Mouse (Mus musculus) forebrain, embryonic 13.5 days (tissue): ENCODE results near the gene Wnt5b. TPM values are rescaled to one million over a fixed set of nuclear protein-coding genes. Genes with fewer than 3 reads are reported as not detected.
"Not testable (repeated sequence)": the region's sequence is repeated elsewhere in the genome, so short reads cannot be mapped to it uniquely, and the experiment has no call there.

Source experiments
- ATAC-seq: fragments of 200-750 bp; cut with Nextera tagmentation; 2 replicates; pipeline ENCODE4 v1.8.0; 2017
- H3K27ac ChIP-seq: fragments of 300-500 bp; sonication (generic); 2 replicates; pipeline ENCODE4 v1.5.1; 2015; ENCODE audit warnings: inconsistent platforms, mild to moderate bottlenecking, moderate library complexity
- H3K27me3 ChIP-seq: fragments of 300-500 bp; sonication (generic); 2 replicates; pipeline ENCODE4 v1.6.1; 2015; ENCODE audit warnings: mild to moderate bottlenecking, inconsistent platforms
- H3K36me3 ChIP-seq: fragments of 300-500 bp; sonication (generic); 2 replicates; pipeline ENCODE4 v1.6.1; 2015; ENCODE audit warnings: mild to moderate bottlenecking, inconsistent platforms; ENCODE audit not compliant: poor library complexity, severe bottlenecking
- H3K4me1 ChIP-seq: fragments of 300-500 bp; sonication (generic); 2 replicates; pipeline ENCODE4 v1.6.1; 2015; ENCODE audit warnings: inconsistent platforms
- H3K4me2 ChIP-seq: fragments of 300-500 bp; sonication (generic); 2 replicates; pipeline ENCODE4 v1.6.1; 2015; ENCODE audit warnings: inconsistent platforms, mild to moderate bottlenecking, moderate library complexity
- H3K4me3 ChIP-seq: fragments of 300-500 bp; sonication (generic); 2 replicates; pipeline ENCODE4 v1.5.1; 2015; ENCODE audit warnings: mild to moderate bottlenecking, inconsistent platforms
- H3K9ac ChIP-seq: fragments of 300-500 bp; sonication (generic); 2 replicates; pipeline ENCODE4 v1.6.1; 2015; ENCODE audit warnings: mild to moderate bottlenecking, inconsistent platforms
- H3K9me3 ChIP-seq: fragments of 300-500 bp; sonication (generic); replicated peaks from 2 replicates; pipeline ENCODE4 v1.6.1; 2016; ENCODE audit warnings: inconsistent platforms
- WGBS: fragments of 180-500 bp; shearing (Covaris S2); methylation state at CpG from one replicate; pipeline ENCODE4 v1.1.7; 2015; 5-methylcytosine and 5-hydroxymethylcytosine counted together
- polyA plus RNA-seq: library from polyadenylated mRNA; unstranded; fragments of >200 nt; fragmentation: Nextera tagmentation; extraction: Ambion mirVana; gene quantifications from 2 replicates; pipeline ENCODE4 v1.2.1, GENCODE M21; 2015

The Wnt5b gene
- polyA plus RNA-seq, 1 experiment from 2014 or later: 4.5 TPM

- peak overlapping the region; percentile 45; the same call in 1 of the 2 replicates for H3K27ac ChIP-seq
- H3K4me2 ChIP-seq: 0 out of 2 replicates have a peak overlapping the region, but pooled peaks have one; percentile 3
- ATAC-seq: no peak; the same call in 1 of the 2 replicates
Observed at GRCm38 (mm10) chr6:119492630-119493014, 51.5 kb downstream of the Wnt5b start.

GRCm38 (mm10) chr6:119491997-119492629 is 52.0 kb downstream of the Wnt5b start:
- Histone ChIP-seq H3K27me3 (no peaks in the 10 kb centered on the region), H3K4me2 (0 out of 2 replicates have a peak overlapping the region, but pooled peaks have one; percentile 3), H3K9ac (no peak overlapping the region), H3K9me3 (no peaks in the 10 kb centered on the region), H3K27ac (peak overlapping the region; percentile 45), H3K36me3 (no peaks in the 10 kb centered on the region), H3K4me3 (no peak overlapping the region), H3K4me1 (peaks cover 34% of the 10 kb centered on the region)
- peak; percentile 44; the same call in 1 of the 2 replicates for ATAC-seq
- WGBS: 7% methylated on average over 9 of the region's 9 CpGs

More at GRCm38 (mm10) chr6:119492630-119493014, 51.5 kb downstream of the Wnt5b start:
- no peaks in the 10 kb centered on the region for H3K36me3 ChIP-seq
- 0 out of 2 replicates have a peak overlapping the region, but pooled peaks have one; percentile 12 for H3K9ac ChIP-seq
- no peaks in the 10 kb centered on the region for H3K9me3 ChIP-seq
- no peak overlapping the region for H3K4me3 ChIP-seq
- H3K27me3 ChIP-seq: no peaks in the 10 kb centered on the region
- peaks cover 34% of the 10 kb centered on the region for H3K4me1 ChIP-seq
- WGBS: 3% methylated on average over 7 of the region's 7 CpGs

- Histone ChIP-seq H3K9me3 (no peaks in the 10 kb centered on the region), H3K4me3 (no peak overlapping the region), H3K4me2 (peak overlapping the region; percentile 46), H3K4me1 (peaks cover 38% of the 10 kb centered on the region), H3K9ac (peak overlapping the region; percentile 34; the same call in 1 of the 2 replicates), H3K36me3 (no peaks in the 10 kb centered on the region), H3K27me3 (no peaks in the 10 kb centered on the region), H3K27ac (no peak overlapping the region)
- no peak for ATAC-seq
- 10% methylated on average over 11 of the region's 11 CpGs for whole genome bisulfite sequencing
Observed at GRCm38 (mm10) chr6:119491006-119491405, 53.1 kb downstream of the Wnt5b start.

- Histone ChIP-seq H3K4me3 (no peak overlapping the region), H3K4me1 (peaks cover 42% of the 10 kb centered on the region), H3K27ac (no peak overlapping the region), H3K27me3 (no peaks in the 10 kb centered on the region), H3K9ac (peak overlapping the region; percentile 34; the same call in 1 of the 2 replicates), H3K4me2 (peak overlapping the region; percentile 46), H3K9me3 (no peaks in the 10 kb centered on the region), H3K36me3 (no peaks in the 10 kb centered on the region)
- ATAC-seq: 0 out of 2 replicates have a peak, but pooled peaks have one; percentile 16
- WGBS: 6% methylated on average over 11 of the region's 11 CpGs
Observed at GRCm38 (mm10) chr6:119490549-119490948, 53.6 kb downstream of the Wnt5b start.

GRCm38 (mm10) chr6:119489765-119490164 is 54.4 kb downstream of the Wnt5b start:
- H3K9me3 ChIP-seq: no peaks in the 10 kb centered on the region
- WGBS: 5% methylated on average over 5 of the region's 5 CpGs
- no peak overlapping the region for H3K9ac ChIP-seq
- H3K4me2 ChIP-seq: no peak overlapping the region
- H3K27ac ChIP-seq: no peak overlapping the region
- H3K27me3 ChIP-seq: no peaks in the 10 kb centered on the region
- no peak overlapping the region for H3K4me3 ChIP-seq
- peaks cover under 1% of the 10 kb centered on the region; the same call in 1 of the 2 replicates for H3K36me3 ChIP-seq
- ATAC-seq: peak; percentile 54
- H3K4me1 ChIP-seq: peaks cover 49% of the 10 kb centered on the region

- whole genome bisulfite sequencing: 90% methylated on average over 9 of the region's 9 CpGs
- Histone ChIP-seq H3K4me3 (no peak overlapping the region), H3K4me1 (peaks cover 62% of the 10 kb centered on the region), H3K27ac (no peak overlapping the region), H3K36me3 (peaks cover 13% of the 10 kb centered on the region), H3K4me2 (no peak overlapping the region), H3K9me3 (no peaks in the 10 kb centered on the region), H3K9ac (no peak overlapping the region), H3K27me3 (no peaks in the 10 kb centered on the region)
- no peak for ATAC-seq
Observed at GRCm38 (mm10) chr6:119487619-119488018, 56.5 kb downstream of the Wnt5b start.

GRCm38 (mm10) chr6:119487085-119487458 is 57.1 kb downstream of the Wnt5b start:
- Histone ChIP-seq H3K9me3 (no peaks in the 10 kb centered on the region), H3K4me2 (no peak overlapping the region), H3K4me1 (peaks cover 61% of the 10 kb centered on the region), H3K9ac (no peak overlapping the region), H3K27ac (no peak overlapping the region), H3K4me3 (no peak overlapping the region), H3K36me3 (peaks cover 13% of the 10 kb centered on the region), H3K27me3 (no peaks in the 10 kb centered on the region)
- ATAC-seq: no peak
- 89% methylated on average over 7 of the region's 7 CpGs for WGBS

GRCm38 (mm10) chr6:119486381-119487084 is 57.6 kb downstream of the Wnt5b start:
- Histone ChIP-seq H3K9me3 (no peaks in the 10 kb centered on the region), H3K36me3 (peaks cover 13% of the 10 kb centered on the region), H3K4me3 (no peak overlapping the region), H3K27me3 (no peaks in the 10 kb centered on the region), H3K4me1 (peaks cover 59% of the 10 kb centered on the region), H3K4me2 (no peak overlapping the region), H3K9ac (no peak overlapping the region), H3K27ac (0 out of 2 replicates have a peak overlapping the region, but pooled peaks have one; percentile 11)
- WGBS: 82% methylated on average over 12 of the region's 12 CpGs
- no peak for ATAC-seq

- no peaks in the 10 kb centered on the region for H3K9me3 ChIP-seq
- H3K9ac ChIP-seq: no peak overlapping the region
- no peaks in the 10 kb centered on the region for H3K27me3 ChIP-seq
- peaks cover 54% of the 10 kb centered on the region for H3K4me1 ChIP-seq
- WGBS: 20% methylated on average over 2 of the region's 2 CpGs
- H3K36me3 ChIP-seq: peaks cover 20% of the 10 kb centered on the region
- H3K4me2 ChIP-seq: no peak overlapping the region
- ATAC-seq: no peak
- H3K27ac ChIP-seq: no peak overlapping the region
- no peak overlapping the region for H3K4me3 ChIP-seq
Observed at GRCm38 (mm10) chr6:119485486-119485885, 58.7 kb downstream of the Wnt5b start.

- no peak overlapping the region for H3K27ac ChIP-seq
- WGBS: 28% methylated on average over 16 of the region's 16 CpGs
- H3K27me3 ChIP-seq: no peaks in the 10 kb centered on the region
- H3K4me3 ChIP-seq: peak overlapping the region; percentile 96
- H3K9ac ChIP-seq: peak overlapping the region; percentile 59
- no peak for ATAC-seq
- peaks cover 23% of the 10 kb centered on the region for H3K36me3 ChIP-seq
- no peaks in the 10 kb centered on the region for H3K9me3 ChIP-seq
- H3K4me1 ChIP-seq: peaks cover 58% of the 10 kb centered on the region
- H3K4me2 ChIP-seq: peak overlapping the region; percentile 100
Observed at GRCm38 (mm10) chr6:119482958-119483600, 61.1 kb downstream of the Wnt5b start.

GRCm38 (mm10) chr6:119481741-119482390 is 62.3 kb downstream of the Wnt5b start:
- not testable (repeated sequence) for H3K27ac ChIP-seq, H3K27me3 ChIP-seq, ATAC-seq, H3K9me3 ChIP-seq
- Histone ChIP-seq H3K9ac (peak overlapping the region; percentile 58), H3K4me3 (peak overlapping the region; percentile 96), H3K4me2 (peak overlapping the region; percentile 100), H3K36me3 (peaks cover 23% of the 10 kb centered on the region), H3K4me1 (peaks cover 65% of the 10 kb centered on the region)
- 2% methylated on average over 10 of the region's 10 CpGs for WGBS
